Mouse (Mus musculus) CH12.LX (cell line): ENCODE data around the gene Fzd2. TPM values are rescaled to one million over a fixed set of nuclear protein-coding genes. Genes with fewer than 3 reads are reported as not detected.
A peak's percentile ranks its signal among the peaks of the same experiment; 100 is the strongest.

ENCODE experiments used
- DNase-seq: peaks from one replicate; pipeline ENCODE4 v3.0.0-alpha.2; 2013; ENCODE audit errors: extremely low read depth
- H3K27ac ChIP-seq: 2 replicates; pipeline ENCODE4 v1.5.1; 2012; ENCODE audit warnings: low read depth, mild to moderate bottlenecking, control low read depth, moderate library complexity; ENCODE audit not compliant: insufficient read depth
- H3K27me3 ChIP-seq: replicated peaks from 2 replicates; pipeline ENCODE3; 2012; ENCODE audit warnings: inconsistent platforms
- H3K36me3 ChIP-seq, 2 experiments: replicated peaks in 1 of 2; 2 replicates each; pipeline versions ENCODE3 to v1.6.1; 2012; ENCODE audit warnings: inconsistent platforms in 1 of 2, low read length in 1 of 2, mild to moderate bottlenecking in 1 of 2, mixed read lengths in 1 of 2, moderate library complexity in 1 of 2; ENCODE audit not compliant: control insufficient read depth in 1 of 2, insufficient read depth in 1 of 2
- H3K4me1 ChIP-seq, 2 experiments: 2 replicates each; pipeline ENCODE4 v1.6.1; 2012; ENCODE audit warnings: inconsistent platforms in 1 of 2, moderate library complexity in 1 of 2; ENCODE audit not compliant: insufficient read depth in 2 of 2, control insufficient read depth in 1 of 2
- H3K4me2 ChIP-seq: 2 replicates; pipeline ENCODE4 v1.6.1; 2012; ENCODE audit warnings: low read depth, mild to moderate bottlenecking, control low read depth; ENCODE audit not compliant: poor library complexity, insufficient read depth, severe bottlenecking
- H3K4me3 ChIP-seq, 3 experiments: fragments of 150-350 bp in 1 of 3; sonication (generic) in 1 of 3; replicated peaks in 1 of 3; 2 replicates each; pipeline versions ENCODE3 to v1.5.1; 2011 to 2012; ENCODE audit warnings: low read depth in 2 of 3, low read length in 2 of 3, mild to moderate bottlenecking in 2 of 3, moderate library complexity in 2 of 3, control low read depth in 1 of 3, improper control_type of control experiment in 1 of 3, inconsistent platforms in 1 of 3, mixed read lengths in 1 of 3; ENCODE audit not compliant: poor library complexity in 1 of 3
- H3K79me2 ChIP-seq: replicated peaks from 2 replicates; pipeline ENCODE4 v1.6.1; 2012; ENCODE audit warnings: mild to moderate bottlenecking, moderate library complexity; ENCODE audit not compliant: control insufficient read depth, poor library complexity, insufficient read depth, severe bottlenecking; ENCODE audit errors: extremely low read depth
- H3K9ac ChIP-seq: 2 replicates; pipeline ENCODE4 v1.6.1; 2012; ENCODE audit warnings: low read depth, mild to moderate bottlenecking, control low read depth, moderate library complexity; ENCODE audit not compliant: insufficient read depth
- H3K9me3 ChIP-seq: replicated peaks from 2 replicates; pipeline ENCODE3; 2012; ENCODE audit warnings: low read length, inconsistent platforms, mixed read lengths
- CHD1 ChIP-seq: IDR thresholded peaks from 2 replicates; pipeline ENCODE4 v1.6.1; 2012; ENCODE audit warnings: low read depth, low read length, improper control_type of control experiment, inconsistent platforms
- CHD2 ChIP-seq: IDR thresholded peaks from 2 replicates; pipeline ENCODE4 v1.6.1; 2011; ENCODE audit warnings: low read length, improper control_type of control experiment
- CTCF ChIP-seq, 2 experiments: IDR thresholded peaks in 1 of 2; conservative IDR thresholded peaks in 1 of 2; 2 replicates each; pipeline ENCODE4 v1.5.1; 2011 to 2012; ENCODE audit warnings: low read depth in 2 of 2, low read length in 2 of 2, improper control_type of control experiment in 1 of 2, inconsistent platforms in 1 of 2, mild to moderate bottlenecking in 1 of 2, moderate library complexity in 1 of 2
- ELF1 ChIP-seq: IDR thresholded peaks from 2 replicates; pipeline ENCODE4 v1.6.1; 2014; ENCODE audit warnings: low read depth, mild to moderate bottlenecking, inconsistent platforms, low read length, improper control_type of control experiment
- ETS1 ChIP-seq: conservative IDR thresholded peaks from 2 replicates; pipeline ENCODE4 v1.6.1; 2012; ENCODE audit warnings: low read depth, mild to moderate bottlenecking, inconsistent platforms, low read length, improper control_type of control experiment, moderate library complexity
- GABPA ChIP-seq: IDR thresholded peaks from 2 replicates; pipeline ENCODE4 v1.6.1; 2012; ENCODE audit warnings: low read depth, low read length, improper control_type of control experiment, inconsistent platforms; ENCODE audit not compliant: insufficient replicate concordance
- HCFC1 ChIP-seq: IDR thresholded peaks from 2 replicates; pipeline ENCODE4 v1.6.1; 2012; ENCODE audit warnings: low read depth, mild to moderate bottlenecking, inconsistent platforms, low read length, improper control_type of control experiment
- JUN ChIP-seq: IDR thresholded peaks from 2 replicates; pipeline ENCODE4 v1.6.1; 2011; ENCODE audit warnings: low read depth, mild to moderate bottlenecking, low read length, improper control_type of control experiment, moderate library complexity; ENCODE audit not compliant: insufficient read depth
- JUND ChIP-seq: conservative IDR thresholded peaks from 2 replicates; pipeline ENCODE4 v1.6.1; 2011; ENCODE audit warnings: low read depth, low read length, improper control_type of control experiment
- KAT2A ChIP-seq: IDR thresholded peaks from 2 replicates; pipeline ENCODE4 v1.6.1; 2012; ENCODE audit warnings: low read length, improper control_type of control experiment, inconsistent platforms; ENCODE audit not compliant: insufficient replicate concordance
- MAFK ChIP-seq: IDR thresholded peaks from 2 replicates; pipeline ENCODE4 v1.6.1; 2011; ENCODE audit warnings: low read length, improper control_type of control experiment; ENCODE audit not compliant: insufficient replicate concordance
- MAX ChIP-seq: IDR thresholded peaks from 2 replicates; pipeline ENCODE4 v1.6.1; 2011; ENCODE audit warnings: low read length, improper control_type of control experiment
- MAZ ChIP-seq: IDR thresholded peaks from 2 replicates; pipeline ENCODE4 v1.6.1; 2012; ENCODE audit warnings: low read depth, mild to moderate bottlenecking, inconsistent platforms, low read length, improper control_type of control experiment, moderate library complexity
- MYC ChIP-seq: IDR thresholded peaks from 2 replicates; pipeline ENCODE4 v1.6.1; 2011; ENCODE audit warnings: low read depth, mild to moderate bottlenecking, improper control_type of control experiment, low read length
- POLR2A ChIP-seq: IDR thresholded peaks from 2 replicates; pipeline ENCODE4 v1.6.1; 2011; ENCODE audit warnings: low read depth, mild to moderate bottlenecking, improper control_type of control experiment, low read length
- POLR2AphosphoS2 ChIP-seq: IDR thresholded peaks from 2 replicates; pipeline ENCODE4 v1.6.1; 2011; ENCODE audit warnings: low read depth, low read length, improper control_type of control experiment
- RAD21 ChIP-seq: IDR thresholded peaks from 2 replicates; pipeline ENCODE4 v1.6.1; 2011; ENCODE audit warnings: low read depth, mild to moderate bottlenecking, low read length, improper control_type of control experiment, moderate library complexity
- RCOR1 ChIP-seq: conservative IDR thresholded peaks from 2 replicates; pipeline ENCODE4 v1.6.1; 2012; ENCODE audit warnings: low read depth, mild to moderate bottlenecking, inconsistent platforms, low read length, improper control_type of control experiment
- SMC3 ChIP-seq: IDR thresholded peaks from 2 replicates; pipeline ENCODE4 v1.6.1; 2011; ENCODE audit warnings: low read depth, low read length, improper control_type of control experiment
- TBP ChIP-seq: conservative IDR thresholded peaks from 2 replicates; pipeline ENCODE4 v1.6.1; 2011; ENCODE audit warnings: low read depth, low read length, improper control_type of control experiment
- TCF12 ChIP-seq: IDR thresholded peaks from 2 replicates; pipeline ENCODE4 v1.6.1; 2014; ENCODE audit warnings: low read depth, mild to moderate bottlenecking, inconsistent platforms, low read length, improper control_type of control experiment
- USF2 ChIP-seq: conservative IDR thresholded peaks from 2 replicates; pipeline ENCODE4 v1.6.1; 2011; ENCODE audit warnings: low read depth, low read length, improper control_type of control experiment
- ZC3H11A ChIP-seq: IDR thresholded peaks from 2 replicates; pipeline ENCODE4 v1.6.1; 2012; ENCODE audit warnings: low read depth, mild to moderate bottlenecking, inconsistent platforms, low read length, improper control_type of control experiment
- ZMIZ1 ChIP-seq: IDR thresholded peaks from 2 replicates; pipeline ENCODE4 v1.6.1; 2012; ENCODE audit warnings: low read depth, mild to moderate bottlenecking, inconsistent platforms, low read length, improper control_type of control experiment
- ZNF384 ChIP-seq: IDR thresholded peaks from 2 replicates; pipeline ENCODE4 v1.6.1; 2012; ENCODE audit warnings: low read depth, low read length, improper control_type of control experiment, inconsistent platforms
- dilution Hi-C: fragments of 300-500 bp; cut with MboI; formaldehyde crosslinking; loops from 2 replicates; pipeline ENCODE4 v1.14.3; 2020; ENCODE audit warnings: low sequenced_read_pairs; ENCODE audit not compliant: extremely low pct_unique_long_range_greater_than_20kb, extremely low pct_ligation_motif_present
- in situ Hi-C: fragments of 300-500 bp; cut with MboI; formaldehyde crosslinking; loops from 3 replicates; pipeline ENCODE4 v1.14.3; 2019; ENCODE audit warnings: low sequenced_read_pairs, low pct_ligation_motif_present, low pct_unique_long_range_greater_than_20kb, mixed read lengths
- polyA plus RNA-seq: library from polyadenylated mRNA; unstranded; fragments of >175 nt; gene quantifications from 2 replicates; pipeline ENCODE4 v1.2.1, GENCODE M21; 2012; ENCODE audit warnings: low read depth; ENCODE audit not compliant: insufficient read length
- total RNA-seq, 2 experiments: library from RNA; depleted of rRNA; stranded (reverse); fragments of 300-350 nt in 1 of 2; fragments of >200 nt in 1 of 2; gene quantifications; 2 replicates each; pipeline ENCODE4 v1.2.3; 2012 to 2014

Fzd2 gene
- total and polyA plus RNA-seq, 3 experiments = 0.13 to 0.35 (median 0.20) TPM

DNA sequence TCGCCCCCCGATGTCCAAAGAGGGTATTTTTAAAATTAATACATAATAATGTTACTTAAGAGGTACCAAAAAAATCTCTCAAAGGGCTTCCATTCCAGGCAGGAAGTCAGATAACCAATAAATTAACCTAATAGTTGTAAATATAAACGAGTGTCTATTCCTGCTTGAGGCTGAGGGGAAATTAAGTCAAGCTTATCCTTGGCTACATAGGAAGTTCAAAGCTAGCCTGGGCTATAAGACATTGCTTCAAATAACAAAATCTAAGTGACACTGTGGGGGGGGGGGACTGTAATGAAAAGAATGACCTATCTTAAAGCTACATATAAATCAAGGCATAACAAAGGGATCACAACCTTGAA, 47.5 kb upstream of the Fzd2 start:
- Histone ChIP-seq H3K4me1 (peaks cover 0 to 28% of the 10 kb centered on the region in 2 experiments; a peak in 3 of 4 replicates), H3K27ac (no peak overlapping the region), H3K4me3 (peak overlapping the region in 2 of 3 experiments; percentile 76 to 91), H3K9me3 (no peaks in the 10 kb centered on the region), H3K27me3 (no peaks in the 10 kb centered on the region), H3K36me3 (peaks cover 0 to 7% of the 10 kb centered on the region in 2 experiments), H3K4me2 (peak overlapping the region; percentile 3; the same call in 1 of the 2 replicates), H3K9ac (peak overlapping the region; percentile 8; the same call in 1 of the 2 replicates), H3K79me2 (peaks cover 35% of the 10 kb centered on the region)
- no peak for DNase-seq
- in situ Hi-C loops = no loop called here
- dilution Hi-C loops = no loop called here
- TF ChIP-seq TCF12 (no peak), SMC3 (no peak), ZC3H11A (no peak), CHD2 (no peak), KAT2A (no peak), USF2 (no peak), RCOR1 (no peak), CTCF (conservative IDR thresholded peaks at IDR 0.05 in 1 of 2, IDR thresholded peaks at IDR 0.05 in 1 of 2; ENCODE audit: low read depth in 2 of 2, low read length in 2 of 2) (no peak), CHD1 (no peak), ZMIZ1 (no peak; the same call in 1 of the 2 replicates), HCFC1 (no peak), MAFK (no peak), POLR2A (no peak), TBP (no peak), ETS1 (no peak), JUN (no peak), MYC (no peak), RAD21 (no peak), GABPA (no peak)

- Histone ChIP-seq H3K4me3 (no peak overlapping the region), H3K79me2 (peaks cover 30% of the 10 kb centered on the region), H3K27me3 (no peaks in the 10 kb centered on the region), H3K9me3 (no peaks in the 10 kb centered on the region), H3K36me3 (peaks cover 0 to 2% of the 10 kb centered on the region in 2 experiments), H3K4me1 (peaks cover 0 to 22% of the 10 kb centered on the region in 2 experiments; a peak in 3 of 4 replicates), H3K9ac (no peak overlapping the region), H3K27ac (no peak overlapping the region), H3K4me2 (no peak overlapping the region)
- TF ChIP-seq MAFK = no peak
- no peak for TF ChIP-seq MAX
- no peak for TF ChIP-seq ZMIZ1
- TF ChIP-seq MAZ = no peak
- TF ChIP-seq TBP = no peak
- no peak for TF ChIP-seq ZNF384
- no peak for TF ChIP-seq ELF1
- no peak for TF ChIP-seq POLR2A
- no peak for TF ChIP-seq GABPA
- no peak for TF ChIP-seq HCFC1
- TF ChIP-seq POLR2AphosphoS2 = no peak
- no peak for TF ChIP-seq SMC3
- no peak for TF ChIP-seq JUND
- dilution Hi-C loops (no loop called here), in situ Hi-C loops (no loop called here)
- DNase-seq = no peak
These were observed 46.8 kb upstream of the Fzd2 start for GRCm38 (mm10) chr11:102557386-102557785.
